Mouse (Mus musculus) layer of hippocampus, postnatal 10 days (tissue): ENCODE measurements at regions not wholly inside any gene's neighbourhood (a gene's known extent, or its start where the extent isn't known, plus 50 kb on each side); places are given as distances from the start of the nearest gene placed in this dataset.
"Not testable (repeated sequence)": the region's sequence is repeated elsewhere in the genome, so short reads cannot be mapped to it uniquely, and the experiment has no call there.

Experiments used
- DNase-seq, 2 experiments: peaks; one replicate each; pipeline ENCODE4 v3.0.0; 2021; ENCODE audit warnings: low spot score in 2 of 2

DNA sequence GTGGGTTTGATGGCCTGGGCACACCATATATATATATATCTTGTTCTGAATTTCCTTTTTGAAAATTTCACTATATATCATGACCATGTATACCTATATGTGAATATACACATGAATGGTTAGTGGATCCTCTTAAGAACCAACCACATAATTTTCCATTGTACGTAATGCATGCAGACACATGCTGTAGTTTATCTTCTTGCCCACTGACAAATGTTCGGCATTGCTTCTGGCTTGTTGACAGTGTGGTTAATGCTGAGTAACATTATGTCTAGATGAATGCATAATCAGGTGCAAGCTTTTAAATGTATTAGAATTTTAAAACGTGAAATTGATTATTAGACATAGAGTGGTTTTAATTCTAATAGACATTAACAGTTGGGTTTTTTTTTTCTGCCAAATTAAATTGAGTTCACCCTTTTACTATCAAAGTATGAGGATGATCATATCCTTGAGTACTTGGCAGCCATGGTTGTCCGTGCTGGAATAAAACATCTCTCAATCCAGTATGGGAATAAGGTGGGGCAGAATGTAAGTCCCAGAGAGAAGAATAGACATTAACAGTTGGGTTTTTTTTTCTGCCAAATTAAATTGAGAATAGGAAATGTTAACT lies 110.3 kb downstream of the A730009L09Rik start:
- no peak for DNase-seq

- no peak for DNase-seq
Measured at GRCm38 (mm10) chr16:84627052-84627451, 108.5 kb downstream of the Mrpl39 start.

- no peak for DNase-seq
Measured at GRCm38 (mm10) chr16:84629868-84630267, 105.7 kb downstream of the Mrpl39 start.

- not testable (repeated sequence) for DNase-seq
Measured at GRCm38 (mm10) chr16:84644446-84644845, 91.1 kb downstream of the Mrpl39 start.

- DNase-seq = no peak
Measured at GRCm38 (mm10) chr16:84646172-84646684, 89.3 kb downstream of the Mrpl39 start.

DNA sequence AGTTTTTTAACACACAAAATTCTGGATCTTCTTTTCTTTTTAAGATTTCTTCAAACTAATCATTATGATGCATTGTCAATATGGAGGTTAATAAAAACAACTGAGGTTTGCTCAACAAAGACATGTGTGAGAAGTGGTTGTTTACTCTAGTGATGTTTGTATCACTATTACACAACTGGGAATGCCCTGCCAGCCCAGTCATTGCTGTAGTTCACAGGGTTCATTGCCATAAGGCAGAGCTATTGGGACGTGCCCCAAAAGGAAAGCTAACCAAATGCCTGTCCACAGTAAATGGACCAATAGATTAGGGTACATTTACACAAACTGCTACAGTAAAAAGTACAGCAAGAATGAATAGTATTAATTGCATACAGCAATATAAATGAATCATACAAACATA lies 84.9 kb downstream of the Mrpl39 start:
- DNase-seq = no peak

GRCm38 (mm10) chr16:84653873-84654272 lies 81.7 kb downstream of the Mrpl39 start:
- no peak for DNase-seq

DNA sequence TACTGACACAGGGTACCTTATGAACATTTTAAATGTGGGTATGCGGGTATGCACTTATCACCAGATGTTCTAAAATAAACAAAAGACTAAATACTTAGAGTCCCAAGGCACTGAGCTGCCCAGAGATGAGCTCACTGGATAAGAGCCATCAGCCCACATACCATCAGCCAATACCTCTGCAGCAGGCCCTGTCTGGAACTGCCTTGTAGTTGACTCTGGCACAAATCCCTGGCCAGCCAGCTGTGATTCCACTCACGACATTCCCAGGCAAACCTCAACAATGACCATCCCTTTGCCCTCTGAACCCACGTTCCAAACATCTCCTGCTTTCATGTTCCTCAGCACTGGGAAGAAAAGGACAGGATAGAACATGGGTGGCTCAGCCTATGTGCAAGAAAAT lies 73.7 kb downstream of the Mrpl39 start:
- peak in 1 of 2 experiments; percentile 3 for DNase-seq

DNA sequence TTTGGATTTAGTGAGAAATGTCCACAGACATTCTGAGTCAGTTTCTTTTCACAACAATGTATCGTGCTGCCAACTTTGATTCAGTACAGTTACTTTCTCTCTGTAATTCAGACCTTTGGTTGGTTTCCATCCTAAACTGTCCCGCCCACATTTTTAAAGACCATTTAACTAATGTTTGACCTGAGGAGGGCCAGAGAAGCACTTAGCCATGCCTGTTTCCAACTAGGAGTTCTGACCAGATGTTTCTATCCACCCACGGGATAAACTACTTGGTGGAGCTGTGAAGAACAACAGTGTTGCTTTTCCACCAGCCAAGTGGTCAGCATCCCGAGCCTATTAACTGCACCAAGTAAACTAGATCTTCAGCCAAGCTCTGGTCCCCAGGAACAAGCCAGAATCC lies 72.0 kb downstream of the Mrpl39 start:
- no peak for DNase-seq
